Mouse (Mus musculus): ENCODE data around the gene Gps2. TPM values are rescaled to one million over a fixed set of nuclear protein-coding genes. Genes with fewer than 3 reads are reported as not detected.
"Not testable (repeated sequence)": the region's sequence is repeated elsewhere in the genome, so short reads cannot be mapped to it uniquely, and the experiment has no call there.

The Gps2 gene
- polyA plus RNA-seq, 1 experiment from 2014 or later: 63.0 TPM

DNA sequence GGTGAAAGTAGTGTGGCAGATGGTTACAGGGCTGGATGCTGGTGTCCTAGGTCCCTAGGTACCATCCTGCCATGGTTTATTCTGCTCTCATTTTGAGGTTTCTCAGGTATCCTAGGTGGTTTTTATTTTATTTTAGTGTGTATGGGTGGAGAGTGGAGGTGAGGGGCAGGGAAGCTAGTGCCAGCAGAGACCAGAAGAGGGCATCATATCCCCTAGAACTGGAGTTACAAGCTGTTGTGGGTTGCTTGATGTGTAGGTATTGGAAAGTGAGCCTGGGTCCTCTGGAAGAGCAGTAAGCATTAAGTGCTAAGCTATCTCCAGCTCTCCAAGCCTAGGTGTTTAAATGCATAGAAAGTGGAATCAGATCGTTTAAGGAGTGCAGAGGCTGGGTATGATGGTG lies 38.6 kb downstream of the Gps2 start:
- Histone ChIP-seq H3K27ac (no peak overlapping the region), H3K27me3 (ENCODE audit: insufficient read depth, low read length) (no peaks in the 10 kb centered on the region), H3K9me3 (replicated peaks; ENCODE audit: low read length) (no peaks in the 10 kb centered on the region), H3K4me3 (replicated peaks; ENCODE audit: low read depth, low read length) (no peak overlapping the region), H3K36me3 (ENCODE audit: insufficient read depth, low read length) (no peaks in the 10 kb centered on the region), H3K4me2 (ENCODE audit: low read length) (no peak overlapping the region), H3K4me1 (replicated peaks; ENCODE audit: insufficient read depth, low read length) (peaks cover 6% of the 10 kb centered on the region; the same call in 1 of the 2 replicates), H3K9ac (ENCODE audit: low read depth, low read length) (no peak overlapping the region)
- WGBS: 36% methylated on average over 1 of the region's 1 CpGs
- peak; percentile 34 for DNase-seq (ENCODE audit: low spot score)
- peak; percentile 60 for TF ChIP-seq CTCF (IDR thresholded peaks at IDR 0.05; ENCODE audit: low read depth)
- ATAC-seq (replicated peaks; ENCODE audit: low FRiP score, low read depth): no peak

DNA sequence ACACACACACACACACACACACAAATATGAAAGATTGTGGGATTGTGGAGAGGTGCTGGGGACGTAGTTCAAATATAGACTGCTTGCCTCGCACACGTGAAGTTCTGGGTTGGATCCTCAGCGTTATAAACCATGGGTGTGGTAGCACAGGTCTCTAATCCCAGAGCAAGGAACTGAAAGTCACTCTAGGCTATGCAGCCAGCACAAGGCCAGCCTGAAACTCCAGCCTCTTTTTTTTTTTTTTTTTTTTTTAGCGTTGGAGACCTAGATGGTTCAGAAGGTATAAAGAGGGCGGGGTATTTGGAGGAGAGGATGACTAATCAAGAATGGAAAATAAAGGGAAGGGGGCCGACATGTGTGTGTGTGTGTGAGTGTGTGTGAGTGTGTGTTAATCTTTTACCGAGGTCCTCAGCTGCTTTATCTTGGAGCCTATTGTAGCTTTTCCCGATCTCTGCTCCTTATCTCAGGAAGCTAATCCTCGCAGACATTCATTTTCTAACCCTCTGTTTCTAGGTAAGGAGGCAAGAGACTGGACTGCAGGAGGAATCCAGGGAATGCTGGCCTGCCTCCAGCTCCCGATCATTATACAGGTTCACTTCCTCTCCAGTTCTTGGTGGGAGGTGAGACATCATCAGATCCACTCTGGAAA lies 39.7 kb downstream of the Gps2 start:
- whole genome bisulfite sequencing: 54% methylated on average over 11 of the region's 11 CpGs
- Histone ChIP-seq H3K27me3 (ENCODE audit: insufficient read depth, low read length) (no peaks in the 10 kb centered on the region), H3K27ac (no peak overlapping the region), H3K4me1 (replicated peaks; ENCODE audit: insufficient read depth, low read length) (no peaks in the 10 kb centered on the region), H3K36me3 (ENCODE audit: insufficient read depth, low read length) (no peaks in the 10 kb centered on the region), H3K4me3 (replicated peaks; ENCODE audit: low read depth, low read length) (no peak overlapping the region), H3K9ac (ENCODE audit: low read depth, low read length) (no peak overlapping the region), H3K9me3 (replicated peaks; ENCODE audit: low read length) (no peaks in the 10 kb centered on the region), H3K4me2 (ENCODE audit: low read length) (no peak overlapping the region)
- ATAC-seq (replicated peaks; ENCODE audit: low FRiP score, low read depth): no peak
- no peak for DNase-seq (ENCODE audit: low spot score)
- TF ChIP-seq CTCF (IDR thresholded peaks at IDR 0.05; ENCODE audit: low read depth): no peak

- not testable (repeated sequence) for ATAC-seq (replicated peaks; ENCODE audit: low FRiP score, low read depth); H3K36me3 ChIP-seq (ENCODE audit: insufficient read depth, low read length); H3K4me2 ChIP-seq (ENCODE audit: low read length); H3K4me1 ChIP-seq (replicated peaks; ENCODE audit: insufficient read depth, low read length); H3K27me3 ChIP-seq (ENCODE audit: insufficient read depth, low read length); H3K9ac ChIP-seq (ENCODE audit: low read depth, low read length); H3K27ac ChIP-seq; DNase-seq (ENCODE audit: low spot score); H3K4me3 ChIP-seq (replicated peaks; ENCODE audit: low read depth, low read length); H3K9me3 ChIP-seq (replicated peaks; ENCODE audit: low read length)
- WGBS: 79% methylated on average over 4 of the region's 4 CpGs
These were observed 41.9 kb downstream of the Gps2 start for GRCm38 (mm10) chr11:69955618-69956017.

DNA sequence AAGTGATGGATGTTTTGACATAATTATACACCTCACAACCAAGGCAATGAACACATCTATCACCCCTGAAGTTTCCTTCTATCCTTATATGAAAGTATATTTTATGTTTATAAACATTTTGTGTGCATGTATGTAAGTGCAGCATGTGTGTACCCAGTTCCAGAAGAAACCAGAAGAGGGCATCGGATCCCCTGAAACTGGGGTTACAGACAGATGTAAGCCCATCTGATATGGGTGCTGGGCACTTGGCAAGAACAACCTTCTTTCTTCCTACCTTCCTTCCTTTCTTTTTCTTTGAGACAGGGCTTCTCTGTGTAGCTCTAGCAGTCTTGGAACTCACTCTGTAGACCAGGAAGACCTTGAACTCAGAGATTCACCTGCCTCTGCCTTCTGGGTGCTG lies 42.5 kb downstream of the Gps2 start:
- Histone ChIP-seq H3K4me2 (ENCODE audit: low read length) (no peak overlapping the region), H3K9me3 (replicated peaks; ENCODE audit: low read length) (no peaks in the 10 kb centered on the region), H3K27me3 (ENCODE audit: insufficient read depth, low read length) (no peaks in the 10 kb centered on the region), H3K27ac (no peak overlapping the region), H3K9ac (ENCODE audit: low read depth, low read length) (no peak overlapping the region), H3K4me1 (replicated peaks; ENCODE audit: insufficient read depth, low read length) (no peaks in the 10 kb centered on the region), H3K4me3 (replicated peaks; ENCODE audit: low read depth, low read length) (no peak overlapping the region), H3K36me3 (ENCODE audit: insufficient read depth, low read length) (no peaks in the 10 kb centered on the region)
- ATAC-seq (replicated peaks; ENCODE audit: low FRiP score, low read depth) (no peak), DNase-seq (ENCODE audit: low spot score) (no peak)
- 70% methylated on average over 1 of the region's 1 CpGs for WGBS
- peak; percentile 25; the same call in 1 of the 2 replicates for TF ChIP-seq CTCF (IDR thresholded peaks at IDR 0.05; ENCODE audit: low read depth)

- H3K27ac ChIP-seq: no peak overlapping the region
- TF ChIP-seq CTCF (IDR thresholded peaks at IDR 0.05; ENCODE audit: low read depth): peak; percentile 58
- peaks cover 7% of the 10 kb centered on the region for H3K27me3 ChIP-seq (ENCODE audit: insufficient read depth, low read length)
These were observed 46.9 kb downstream of the Gps2 start for GRCm38 (mm10) chr11:69960616-69961015.

GRCm38 (mm10) chr11:69961841-69962240 lies 48.2 kb downstream of the Gps2 start:
- Histone ChIP-seq H3K9me3 (replicated peaks; ENCODE audit: low read length) (no peaks in the 10 kb centered on the region), H3K4me2 (ENCODE audit: low read length) (no peak overlapping the region), H3K27ac (no peak overlapping the region), H3K27me3 (ENCODE audit: insufficient read depth, low read length) (peaks cover 7% of the 10 kb centered on the region), H3K4me1 (replicated peaks; ENCODE audit: insufficient read depth, low read length) (no peaks in the 10 kb centered on the region), H3K36me3 (ENCODE audit: insufficient read depth, low read length) (no peaks in the 10 kb centered on the region), H3K4me3 (replicated peaks; ENCODE audit: low read depth, low read length) (no peak overlapping the region), H3K9ac (ENCODE audit: low read depth, low read length) (no peak overlapping the region)
- 22% methylated on average over 5 of the region's 5 CpGs for WGBS
- no peak for TF ChIP-seq CTCF (IDR thresholded peaks at IDR 0.05; ENCODE audit: low read depth)
- DNase-seq (ENCODE audit: low spot score): no peak
- no peak for ATAC-seq (replicated peaks; ENCODE audit: low FRiP score, low read depth)

More at GRCm38 (mm10) chr11:69960616-69961015, 46.9 kb downstream of the Gps2 start:
- H3K4me2 ChIP-seq (ENCODE audit: low read length): no peak overlapping the region
- H3K4me3 ChIP-seq (replicated peaks; ENCODE audit: low read depth, low read length): no peak overlapping the region
- ATAC-seq (replicated peaks; ENCODE audit: low FRiP score, low read depth): no peak
- H3K9me3 ChIP-seq (replicated peaks; ENCODE audit: low read length): no peaks in the 10 kb centered on the region
- H3K4me1 ChIP-seq (replicated peaks; ENCODE audit: insufficient read depth, low read length): no peaks in the 10 kb centered on the region
- no peak overlapping the region for H3K9ac ChIP-seq (ENCODE audit: low read depth, low read length)
- H3K36me3 ChIP-seq (ENCODE audit: insufficient read depth, low read length): no peaks in the 10 kb centered on the region
- WGBS: 45% methylated on average over 5 of the region's 5 CpGs
- DNase-seq (ENCODE audit: low spot score): no peak
